Mouse (Mus musculus): ENCODE results near the gene Gm44579. TPM values are rescaled to one million over a fixed set of nuclear protein-coding genes. Genes with fewer than 3 reads are reported as not detected.
A peak's percentile ranks its signal among the peaks of the same experiment; 100 is the strongest.

Gm44579 gene
- polyA plus RNA-seq, 1 experiment from 2014 or later = not detected

- Histone ChIP-seq H3K4me2 (replicated peaks) (no peak overlapping the region), H3K27me3 (no peaks in the 10 kb centered on the region), H3K36me3 (no peaks in the 10 kb centered on the region), H3K27ac (no peak overlapping the region), H3K4me1 (peaks cover 13% of the 10 kb centered on the region), H3K4me3 (no peak overlapping the region), H3K9me3 (replicated peaks) (no peaks in the 10 kb centered on the region), H3K9ac (no peak overlapping the region)
- 81% methylated on average over 3 of the region's 3 CpGs for WGBS
- ATAC-seq (ENCODE audit: low FRiP score) = no peak
These were observed 72.4 kb downstream of the Gm44579 start for GRCm38 (mm10) chr15:98148356-98148755.

GRCm38 (mm10) chr15:98145559-98146181 lies 75.1 kb downstream of the Gm44579 start:
- H3K4me2 ChIP-seq (replicated peaks) = peak overlapping the region; percentile 89
- peak overlapping the region; percentile 97 for H3K4me3 ChIP-seq
- under 1% methylated on average over 38 of the region's 38 CpGs for WGBS
- H3K27ac ChIP-seq = peak overlapping the region; percentile 80
- H3K4me1 ChIP-seq = peaks cover 13% of the 10 kb centered on the region
- H3K9me3 ChIP-seq (replicated peaks) = no peaks in the 10 kb centered on the region
- H3K9ac ChIP-seq = peak overlapping the region; percentile 98
- ATAC-seq (ENCODE audit: low FRiP score) = peak; percentile 98
- H3K27me3 ChIP-seq = no peaks in the 10 kb centered on the region
- peaks cover 14% of the 10 kb centered on the region for H3K36me3 ChIP-seq

DNA sequence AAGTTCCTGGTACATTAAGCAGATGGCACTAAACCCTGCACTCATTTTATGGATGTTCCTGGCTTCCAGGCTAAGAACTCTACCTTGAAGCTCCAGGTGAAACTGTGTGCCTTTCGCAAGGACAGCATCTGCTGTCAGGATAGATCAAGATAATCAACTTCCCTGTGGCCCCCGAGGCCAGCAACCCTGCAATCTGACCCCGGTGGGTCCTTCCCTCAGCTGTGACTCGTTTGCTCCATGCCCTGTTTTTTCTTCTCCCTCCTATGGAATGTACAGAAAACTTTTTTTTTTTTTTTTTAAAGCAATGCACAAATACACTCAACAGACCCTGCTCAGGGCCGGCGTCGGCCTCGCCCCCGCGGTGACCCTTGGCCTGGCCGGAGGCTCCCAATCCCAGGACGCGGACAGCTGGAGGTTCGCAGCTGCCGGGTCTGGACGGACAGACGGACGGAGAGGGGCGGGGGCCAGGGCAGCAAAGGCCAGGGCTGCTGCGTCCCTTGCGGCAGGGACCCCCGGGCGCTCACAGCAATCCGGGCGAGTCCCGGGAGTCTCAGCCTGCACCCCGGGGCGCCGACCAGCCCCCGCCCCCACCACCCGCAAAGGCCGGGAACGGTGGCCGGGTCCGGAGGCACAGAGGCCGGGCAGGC lies 75.8 kb downstream of the Gm44579 start:
- H3K9me3 ChIP-seq (replicated peaks) = no peaks in the 10 kb centered on the region
- 1% methylated on average over 35 of the region's 36 CpGs for WGBS
- peak overlapping the region; percentile 89 for H3K4me2 ChIP-seq (replicated peaks)
- peak; percentile 67 for ATAC-seq (ENCODE audit: low FRiP score)
- H3K9ac ChIP-seq = peak overlapping the region; percentile 98
- H3K4me3 ChIP-seq = peak overlapping the region; percentile 97
- H3K27ac ChIP-seq = peak overlapping the region; percentile 80
- H3K27me3 ChIP-seq = no peaks in the 10 kb centered on the region
- H3K36me3 ChIP-seq = peaks cover 17% of the 10 kb centered on the region
- H3K4me1 ChIP-seq = peaks cover 13% of the 10 kb centered on the region

GRCm38 (mm10) chr15:98142515-98142914 lies 78.3 kb downstream of the Gm44579 start:
- Histone ChIP-seq H3K9me3 (replicated peaks) (no peaks in the 10 kb centered on the region), H3K36me3 (peaks cover 37% of the 10 kb centered on the region)

GRCm38 (mm10) chr15:98140809-98141208 lies 80.0 kb downstream of the Gm44579 start:
- Histone ChIP-seq H3K9ac (no peak overlapping the region), H3K9me3 (replicated peaks) (no peaks in the 10 kb centered on the region), H3K27me3 (no peaks in the 10 kb centered on the region), H3K36me3 (peaks cover 51% of the 10 kb centered on the region), H3K27ac (no peak overlapping the region), H3K4me2 (replicated peaks) (no peak overlapping the region), H3K4me3 (no peak overlapping the region), H3K4me1 (peaks cover 9% of the 10 kb centered on the region)
- 86% methylated on average over 5 of the region's 5 CpGs for WGBS
- no peak for ATAC-seq (ENCODE audit: low FRiP score)

More at GRCm38 (mm10) chr15:98142515-98142914, 78.3 kb downstream of the Gm44579 start:
- Histone ChIP-seq H3K4me3 (no peak overlapping the region), H3K27me3 (no peaks in the 10 kb centered on the region), H3K4me2 (replicated peaks) (no peak overlapping the region), H3K27ac (no peak overlapping the region), H3K9ac (no peak overlapping the region), H3K4me1 (peaks cover 13% of the 10 kb centered on the region)
- 82% methylated on average over 10 of the region's 10 CpGs for WGBS
- no peak for ATAC-seq (ENCODE audit: low FRiP score)

GRCm38 (mm10) chr15:98139763-98140162 lies 81.0 kb downstream of the Gm44579 start:
- ATAC-seq (ENCODE audit: low FRiP score) = no peak
- Histone ChIP-seq H3K36me3 (peaks cover 61% of the 10 kb centered on the region), H3K4me3 (no peak overlapping the region), H3K27me3 (no peaks in the 10 kb centered on the region), H3K27ac (no peak overlapping the region), H3K9me3 (replicated peaks) (no peaks in the 10 kb centered on the region), H3K4me1 (peaks cover 6% of the 10 kb centered on the region), H3K9ac (no peak overlapping the region), H3K4me2 (replicated peaks) (no peak overlapping the region)
- 83% methylated on average over 7 of the region's 7 CpGs for WGBS

DNA sequence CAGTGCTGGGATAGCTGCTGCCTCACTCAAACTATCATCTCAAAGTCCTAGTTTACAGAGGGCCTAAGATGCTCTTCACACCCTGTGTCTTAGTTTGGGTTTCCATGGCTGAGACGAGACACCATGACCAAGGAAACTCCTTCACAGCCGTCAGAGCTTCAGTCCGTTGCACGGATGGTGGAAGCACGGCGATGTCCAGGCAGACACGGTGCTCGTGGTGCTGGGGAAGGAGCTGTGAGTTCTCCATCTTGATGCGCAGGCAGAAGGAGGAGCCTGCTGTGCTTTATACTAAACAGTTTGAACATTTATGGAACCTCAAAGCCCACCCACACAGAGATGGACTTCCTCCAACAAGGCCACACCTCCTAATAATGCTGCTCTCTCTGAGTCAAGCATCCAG lies 83.9 kb downstream of the Gm44579 start:
- Histone ChIP-seq H3K27me3 (no peaks in the 10 kb centered on the region), H3K4me2 (replicated peaks) (no peak overlapping the region), H3K9me3 (replicated peaks) (no peaks in the 10 kb centered on the region), H3K27ac (no peak overlapping the region), H3K4me1 (no peaks in the 10 kb centered on the region), H3K4me3 (no peak overlapping the region), H3K9ac (no peak overlapping the region), H3K36me3 (peaks cover 82% of the 10 kb centered on the region)
- no peak for ATAC-seq (ENCODE audit: low FRiP score)
- WGBS = 93% methylated on average over 9 of the region's 9 CpGs

Other genes with a start within 250 kb of the Gm44579 start
- 459 and 487 TPM in 2 replicates for gene Col2a1, start 216.3 kb downstream of the Gm44579 start, polyA plus RNA-seq (2016; fragmentation: Nextera tagmentation; extraction: Ambion mirVana)
- gene Pfkm, start 128.4 kb downstream of the Gm44579 start, polyA plus RNA-seq (2016; fragmentation: Nextera tagmentation; extraction: Ambion mirVana) = 53.4 TPM in 2 replicates
- 38.7 and 39.1 TPM in 2 replicates for gene Senp1, start 127.2 kb downstream of the Gm44579 start, polyA plus RNA-seq (2016; fragmentation: Nextera tagmentation; extraction: Ambion mirVana)
- 45.1 and 49.3 TPM in 2 replicates for gene Asb8, start 55.4 kb downstream of the Gm44579 start, polyA plus RNA-seq (2016; fragmentation: Nextera tagmentation; extraction: Ambion mirVana)
- 24.7 and 26.7 TPM in 2 replicates for gene Ccdc184, start 53.8 kb downstream of the Gm44579 start, polyA plus RNA-seq (2016; fragmentation: Nextera tagmentation; extraction: Ambion mirVana)
- gene Olfr288, start 25.4 kb downstream of the Gm44579 start, polyA plus RNA-seq (2016; fragmentation: Nextera tagmentation; extraction: Ambion mirVana) = not detected in 2 replicates
- gene Olfr287, start 79 bp upstream of the Gm44579 start, polyA plus RNA-seq (2016; fragmentation: Nextera tagmentation; extraction: Ambion mirVana) = not detected in 2 replicates
- not detected in 2 replicates for gene Olfr286, start 13.5 kb upstream of the Gm44579 start, polyA plus RNA-seq (2016; fragmentation: Nextera tagmentation; extraction: Ambion mirVana)
- not detected in 2 replicates for gene H1fnt, start 36.3 kb upstream of the Gm44579 start, polyA plus RNA-seq (2016; fragmentation: Nextera tagmentation; extraction: Ambion mirVana)
- 3.0 and 3.7 TPM in 2 replicates for gene Zfp641, start 75.2 kb upstream of the Gm44579 start, polyA plus RNA-seq (2016; fragmentation: Nextera tagmentation; extraction: Ambion mirVana)
- not detected in 2 replicates for gene Olfr285, start 96.4 kb upstream of the Gm44579 start, polyA plus RNA-seq (2016; fragmentation: Nextera tagmentation; extraction: Ambion mirVana)
- not detected in 2 replicates for gene Olfr284, start 120.0 kb upstream of the Gm44579 start, polyA plus RNA-seq (2016; fragmentation: Nextera tagmentation; extraction: Ambion mirVana)
- gene Olfr283, start 160.0 kb upstream of the Gm44579 start, polyA plus RNA-seq (2016; fragmentation: Nextera tagmentation; extraction: Ambion mirVana) = not detected in 2 replicates
- not detected in 2 replicates for gene Olfr282, start 210.2 kb upstream of the Gm44579 start, polyA plus RNA-seq (2016; fragmentation: Nextera tagmentation; extraction: Ambion mirVana)
- not detected in 2 replicates for gene Olfr281, start 231.6 kb upstream of the Gm44579 start, polyA plus RNA-seq (2016; fragmentation: Nextera tagmentation; extraction: Ambion mirVana)
- gene OR5BS1P, start 248.9 kb upstream of the Gm44579 start, polyA plus RNA-seq (2016; fragmentation: Nextera tagmentation; extraction: Ambion mirVana) = not detected in 2 replicates